Mouse (Mus musculus) layer of hippocampus, adult 6 months (tissue): Measurements from ENCODE around the gene Tardbp. TPM values are rescaled to one million over a fixed set of nuclear protein-coding genes. Genes with fewer than 3 reads are reported as not detected.

ENCODE experiments used
- long read RNA-seq, 2 experiments: library from polyadenylated mRNA; unstranded; transcript quantifications; one replicate each; pipeline ENCODE4 v2.0.0; 2019 to 2020
- polyA plus RNA-seq: library from polyadenylated mRNA; unstranded; fragments of <200 nt; fragmentation: Nextera tagmentation; gene quantifications from 2 replicates; pipeline ENCODE4 v1.2.3, GENCODE M21; 2021

Gene Tardbp
- polyA plus RNA-seq: 32.0 and 33.6 TPM in 2 replicates
- long read RNA-seq, experiment 1, full-length matches to known transcripts: 6 of 38 reads
- long read RNA-seq, experiment 1, partial matches to known transcripts: 0 of 38 reads
- long read RNA-seq, experiment 1, other reads (novel, unspliced or antisense): 32 of 38 reads
- long read RNA-seq, experiment 2, full-length matches to known transcripts: 42 of 78 reads
- long read RNA-seq, experiment 2, partial matches to known transcripts: 3 of 78 reads
- long read RNA-seq, experiment 2, other reads (novel, unspliced or antisense): 33 of 78 reads

GRCm38 (mm10) chr4:148626623-148627185 lies at the start of gene Tardbp:
TSS of gene Tardbp (minus strand) at chr4:148627019.

GRCm38 (mm10) chr4:148643291-148644156 lies 16.7 kb upstream of the Tardbp start, which contains the start of gene Gm572:
TSS of gene Gm572 (plus strand) at chr4:148643317.

GRCm38 (mm10) chr4:148602357-148603120 lies 24.3 kb downstream of the Tardbp start, which contains the start of gene Masp2:
TSS of gene Masp2 (plus strand) at chr4:148602554.

GRCm38 (mm10) chr4:148591171-148591630 lies 35.6 kb downstream of the Tardbp start, which contains the start of gene Srm:
TSS of gene Srm (plus strand) at chr4:148591503.

Other genes with a start within 250 kb of the Tardbp start
- gene Ubiad1, start 182.2 kb downstream of the Tardbp start, polyA plus RNA-seq: 4.4 and 5.7 TPM in 2 replicates
- 19.7 and 23.0 TPM in 2 replicates for gene Mtor, start 178.4 kb downstream of the Tardbp start, polyA plus RNA-seq
- gene Angptl7, start 126.6 kb downstream of the Tardbp start, polyA plus RNA-seq: 0.09 and 0.30 TPM in 2 replicates
- gene Exosc10, start 68.6 kb downstream of the Tardbp start, polyA plus RNA-seq: 34.8 and 37.4 TPM in 2 replicates
- 83.7 and 83.8 TPM in 2 replicates for gene Srm, start 35.5 kb downstream of the Tardbp start, polyA plus RNA-seq
- gene Masp2, start 24.5 kb downstream of the Tardbp start, polyA plus RNA-seq: not detected in 2 replicates
- not detected in 2 replicates for gene Gm572, start 16.3 kb upstream of the Tardbp start, polyA plus RNA-seq
- gene Casz1, start 177.4 kb upstream of the Tardbp start, polyA plus RNA-seq: 0.31 and 0.40 TPM in 2 replicates